Mouse (Mus musculus) heart, postnatal 4 days (tissue): ENCODE data around the gene Tmem189. TPM values are rescaled to one million over a fixed set of nuclear protein-coding genes. Genes with fewer than 3 reads are reported as not detected.
A peak's percentile ranks its signal among the peaks of the same experiment; 100 is the strongest.

Source experiments
- DNase-seq: peaks from one replicate; pipeline ENCODE4 v3.0.0; 2021
- total RNA-seq, 2 experiments: library from RNA; stranded (reverse); gene quantifications; 2 replicates each; pipeline ENCODE4 v1.2.3; 2021

The Tmem189 gene
- total RNA-seq, 2 experiments from 2014 or later = 41.1 to 41.6 TPM

- DNase-seq = no peak
Measured at GRCm38 (mm10) chr2:167700018-167700417, 10.4 kb upstream of the Tmem189 start.

DNA sequence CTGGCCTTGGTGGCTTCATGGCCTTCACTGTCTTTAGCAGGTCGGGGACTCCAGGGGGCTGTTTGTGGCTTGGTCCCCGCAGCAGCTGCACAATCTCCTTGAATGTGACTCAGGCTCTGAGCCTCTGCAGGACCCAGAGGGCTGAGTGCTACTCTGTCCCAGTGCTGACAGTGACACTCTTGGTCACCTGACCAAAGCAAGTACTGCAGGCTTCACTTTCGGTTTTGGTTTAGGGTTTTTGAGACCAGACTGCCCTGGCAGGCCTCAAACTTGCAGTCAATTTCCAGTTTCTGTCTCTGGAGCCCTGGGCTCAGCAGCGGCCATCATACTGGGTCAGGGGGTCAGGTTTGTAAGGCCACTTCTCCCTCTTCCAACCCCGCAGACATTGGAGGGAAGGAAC lies 8.3 kb upstream of the Tmem189 start:
- peak; percentile 60 for DNase-seq

DNA sequence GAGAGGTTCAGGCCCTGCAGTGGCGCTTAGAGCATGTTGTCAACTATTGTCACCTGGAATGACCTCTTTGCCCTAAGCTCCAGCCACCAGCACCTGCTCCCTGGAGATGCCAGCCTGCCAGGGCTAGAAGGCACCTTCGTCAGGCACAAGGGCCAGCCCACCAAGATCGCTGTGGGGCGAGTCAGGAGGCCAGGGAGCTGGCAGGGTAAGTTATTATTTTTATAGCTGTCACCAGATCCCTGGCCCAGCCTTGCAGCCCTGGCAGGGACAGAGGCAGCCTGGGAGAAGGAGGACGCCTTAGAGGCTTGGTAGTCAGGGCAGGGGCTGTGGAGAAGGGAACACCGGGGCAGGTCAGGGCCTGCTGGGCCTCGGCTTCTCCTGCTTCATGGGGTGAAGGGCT lies 6.5 kb upstream of the Tmem189 start:
- DNase-seq = peak; percentile 52

DNA sequence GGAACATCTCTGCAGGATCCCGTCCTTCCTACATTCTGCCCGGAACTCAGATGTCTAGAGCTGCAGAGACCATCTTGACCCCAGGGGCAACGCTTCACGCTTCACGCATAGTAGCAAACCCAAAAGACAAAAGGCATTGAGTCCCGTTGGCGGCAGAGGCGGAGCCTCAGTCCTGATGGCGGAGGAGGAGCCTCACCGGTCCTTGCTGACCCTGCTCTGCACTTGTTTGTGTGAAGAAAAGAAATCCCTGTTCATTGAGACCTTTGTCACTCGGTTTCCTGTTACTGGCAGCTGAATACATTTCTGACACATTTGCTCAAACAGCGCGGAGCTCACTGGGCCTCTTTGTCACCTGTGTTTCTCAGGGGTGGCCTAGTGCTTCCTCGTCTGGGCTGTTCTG lies 5.9 kb upstream of the Tmem189 start:
- DNase-seq = no peak

DNA sequence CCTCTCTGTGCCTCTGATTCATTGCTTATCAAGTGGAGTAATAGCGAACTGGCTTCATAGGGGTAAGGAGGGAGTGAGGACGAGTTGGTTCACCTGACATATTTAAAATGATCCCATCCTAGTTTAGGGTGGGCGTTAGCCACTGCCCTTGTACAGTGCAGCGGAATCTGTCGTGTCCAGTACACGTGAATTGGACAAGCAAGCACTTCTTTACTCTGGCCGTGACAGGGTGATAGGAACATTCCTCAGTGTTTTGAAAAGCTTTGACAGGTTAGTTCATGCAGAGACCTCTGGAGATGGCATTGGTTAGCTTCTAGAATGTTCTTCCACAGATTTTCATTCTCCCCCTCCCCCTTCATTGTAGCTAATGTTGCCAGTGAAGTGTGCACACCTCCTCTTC lies 5.3 kb upstream of the Tmem189 start:
- no peak for DNase-seq

GRCm38 (mm10) chr2:167694244-167694643 lies 4.6 kb upstream of the Tmem189 start:
- DNase-seq = no peak

- DNase-seq = no peak
Measured at GRCm38 (mm10) chr2:167693540-167693939, 3.9 kb upstream of the Tmem189 start.

DNA sequence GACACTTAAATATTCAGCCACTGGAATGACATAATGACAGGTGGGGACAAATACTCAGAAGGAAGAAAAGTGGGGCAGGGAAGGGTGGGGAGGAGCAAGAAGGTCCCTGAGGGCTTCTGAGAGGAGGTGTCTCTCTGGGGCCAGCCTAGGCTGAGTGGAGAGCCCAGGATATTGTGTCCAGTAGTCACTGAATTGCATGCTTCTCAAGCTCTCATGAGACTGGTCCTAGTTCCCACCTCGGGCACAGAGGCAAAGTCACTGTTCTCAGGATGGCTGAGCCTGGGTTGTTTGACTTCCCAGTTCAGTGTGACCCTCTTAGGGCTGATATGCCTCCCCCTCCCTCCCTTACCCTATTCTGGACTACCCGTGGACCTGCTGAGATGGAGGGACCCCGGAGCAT lies 3.2 kb upstream of the Tmem189 start:
- DNase-seq = no peak

DNA sequence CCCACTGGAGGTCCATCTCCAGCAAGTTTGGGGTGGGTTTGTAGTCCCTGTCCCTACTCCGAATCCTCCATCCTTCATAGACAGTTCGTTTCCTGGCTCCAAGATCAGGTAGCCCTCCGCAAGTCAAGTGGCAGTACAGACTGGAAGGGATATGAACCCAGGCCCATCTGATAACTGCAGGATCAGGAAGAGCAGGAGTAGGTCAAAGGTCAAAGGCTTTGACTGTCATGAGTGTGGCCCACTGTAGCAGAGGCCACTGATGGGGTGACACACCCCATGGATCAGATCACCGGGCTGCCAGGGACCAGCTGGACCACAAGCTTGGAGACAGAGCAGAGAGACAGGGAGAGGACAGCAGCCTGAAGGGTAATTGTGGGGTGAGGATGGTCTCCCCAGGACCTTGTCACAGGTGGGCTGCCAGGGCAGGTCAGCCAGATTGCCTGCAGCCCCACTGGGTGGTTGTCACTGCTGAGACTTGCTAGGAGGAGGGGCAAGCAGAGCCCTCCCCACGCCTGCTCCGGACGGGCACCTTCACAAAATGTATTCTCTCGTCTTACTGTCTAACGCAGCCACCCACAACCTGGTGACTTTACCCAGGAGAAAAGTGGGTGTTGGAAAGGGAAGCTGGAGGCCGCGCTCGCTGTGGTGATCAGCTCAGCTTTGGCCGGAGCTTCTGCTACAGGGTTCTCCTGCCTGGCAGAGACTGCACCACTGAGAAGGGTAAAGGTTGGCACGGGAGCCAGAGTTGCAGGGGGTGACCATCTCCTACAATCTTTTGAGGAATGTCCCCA lies 2.4 kb upstream of the Tmem189 start:
- DNase-seq = no peak

- no peak for DNase-seq
Measured at GRCm38 (mm10) chr2:167691410-167691809, 1.8 kb upstream of the Tmem189 start.

DNA sequence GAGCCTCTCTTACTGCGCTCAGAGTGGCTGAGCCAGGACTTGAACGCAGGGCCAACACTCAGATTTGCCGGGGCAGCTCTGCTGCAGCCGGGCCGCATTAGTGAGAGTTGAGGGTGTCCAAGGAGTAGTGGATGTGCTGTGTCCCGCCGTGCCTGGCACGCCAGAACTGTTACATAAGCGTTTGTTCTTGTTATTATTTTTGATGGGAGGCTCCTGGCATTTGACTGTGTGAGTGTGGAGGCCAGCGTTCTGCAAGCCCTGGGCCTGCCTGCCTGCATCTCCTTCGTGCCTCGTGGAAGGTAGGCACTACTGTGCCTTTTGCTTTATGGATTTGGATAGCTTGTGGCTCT lies 1.3 kb upstream of the Tmem189 start:
- no peak for DNase-seq

DNA sequence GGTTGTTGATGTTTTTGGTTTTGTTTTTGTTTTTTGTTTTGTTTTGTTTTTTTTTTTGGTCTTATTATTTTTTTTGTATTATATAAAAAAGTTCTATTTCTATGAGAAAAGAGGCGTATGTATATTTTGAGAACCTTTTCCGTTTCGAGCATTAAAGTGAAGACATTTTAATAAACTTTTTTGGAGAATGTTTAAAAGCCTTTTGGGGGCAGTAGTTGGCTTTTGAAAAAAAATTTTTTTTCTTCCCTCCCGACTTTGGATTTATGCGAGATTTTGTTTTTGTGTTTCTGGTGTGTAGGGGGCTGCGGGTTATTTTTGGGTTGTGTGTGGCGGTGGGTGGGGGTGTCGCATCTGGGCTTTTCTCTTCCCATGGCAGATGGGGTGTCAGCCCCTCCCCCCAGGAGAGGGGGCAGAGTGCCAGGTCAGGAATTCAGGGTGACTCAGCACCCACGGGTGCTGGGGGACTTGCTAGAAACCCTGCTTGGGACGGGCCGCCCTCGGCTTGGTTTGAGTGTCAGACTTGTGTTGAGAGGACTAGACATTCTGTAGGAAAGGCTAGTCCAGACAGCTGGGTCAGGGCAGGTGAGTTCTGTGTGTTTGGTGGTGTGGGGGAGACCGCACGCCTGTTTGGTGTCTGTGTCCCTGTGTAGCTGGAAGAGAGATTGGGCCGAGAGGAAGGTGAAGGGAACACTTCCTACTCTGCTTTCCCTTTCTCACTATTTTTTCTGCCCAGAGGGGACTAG lies 768 bp upstream of the Tmem189 start:
- peak; percentile 56 for DNase-seq

GRCm38 (mm10) chr2:167688498-167689451 lies 847 bp downstream of the Tmem189 start, which contains the start of gene Cebpb:
Gene Cebpb, plus strand, starts transcription at chr2:167688915.
- peak; percentile 87 for DNase-seq

GRCm38 (mm10) chr2:167688126-167688497 lies 1.5 kb downstream of the Tmem189 start:
- DNase-seq = no peak

GRCm38 (mm10) chr2:167687651-167688101 lies 1.9 kb downstream of the Tmem189 start:
- no peak for DNase-seq

- no peak for DNase-seq
Measured at GRCm38 (mm10) chr2:167687250-167687586, 2.4 kb downstream of the Tmem189 start.

DNA sequence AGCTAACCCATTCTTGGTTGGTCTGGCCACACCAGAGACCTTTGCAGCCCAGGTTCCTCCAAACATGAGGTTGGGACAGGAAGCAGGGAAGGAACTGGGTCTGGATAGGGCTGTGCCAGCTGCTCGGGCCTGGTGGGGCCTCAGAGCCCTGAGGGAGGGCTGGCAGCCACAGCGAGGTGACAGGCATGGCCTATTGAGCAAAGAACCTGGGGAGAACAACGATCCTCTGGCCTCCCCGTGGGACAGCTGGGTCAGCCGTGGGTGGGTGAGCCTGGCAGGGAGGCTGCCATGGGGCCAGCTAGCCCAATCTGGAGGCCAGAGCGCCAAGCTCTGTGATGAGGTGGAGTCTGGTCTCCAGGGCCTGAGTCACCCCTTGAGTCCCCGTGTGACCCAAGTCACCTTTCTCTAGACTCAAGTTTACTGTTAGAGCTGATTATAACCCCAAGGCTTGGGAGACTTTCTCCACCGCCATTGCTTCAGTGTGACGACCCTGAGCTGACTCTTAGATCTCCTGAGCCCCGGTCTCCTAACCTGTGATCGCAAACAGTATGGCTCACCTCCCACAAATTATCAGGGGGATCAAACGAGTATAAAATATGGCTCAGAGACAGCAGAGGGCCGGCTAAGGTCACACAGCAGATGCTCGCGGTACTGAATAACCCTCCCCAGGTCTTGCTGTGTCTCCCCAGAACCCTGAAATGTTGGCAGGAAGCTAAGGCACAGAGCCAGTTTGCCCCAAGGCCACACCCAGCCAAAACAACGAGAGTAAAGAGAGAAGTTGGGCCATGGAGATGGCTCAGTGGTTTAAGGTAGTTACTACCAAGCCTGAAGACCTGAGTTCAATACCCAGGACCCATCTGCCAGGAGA lies 3.0 kb downstream of the Tmem189 start:
- DNase-seq = no peak

DNA sequence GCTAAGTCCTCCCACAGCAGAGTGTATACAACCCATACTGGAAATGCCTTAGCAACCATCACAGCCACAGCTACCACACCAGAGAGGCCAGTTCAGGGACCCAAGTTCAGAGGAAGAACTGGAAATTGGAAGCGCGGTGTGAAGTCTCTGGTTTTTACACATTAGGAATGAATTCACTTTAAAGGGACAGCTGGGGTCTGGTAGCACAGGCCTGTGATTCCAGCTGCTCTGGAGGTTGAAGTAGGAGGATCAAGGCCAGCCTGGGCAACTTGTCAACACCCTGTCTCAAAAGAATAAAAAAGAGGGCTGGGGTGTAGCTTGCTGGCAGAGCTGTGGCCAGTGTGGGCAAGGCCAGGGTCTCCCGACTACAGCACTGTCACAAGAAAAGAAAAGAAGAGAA lies 3.8 kb downstream of the Tmem189 start:
- DNase-seq = no peak

DNA sequence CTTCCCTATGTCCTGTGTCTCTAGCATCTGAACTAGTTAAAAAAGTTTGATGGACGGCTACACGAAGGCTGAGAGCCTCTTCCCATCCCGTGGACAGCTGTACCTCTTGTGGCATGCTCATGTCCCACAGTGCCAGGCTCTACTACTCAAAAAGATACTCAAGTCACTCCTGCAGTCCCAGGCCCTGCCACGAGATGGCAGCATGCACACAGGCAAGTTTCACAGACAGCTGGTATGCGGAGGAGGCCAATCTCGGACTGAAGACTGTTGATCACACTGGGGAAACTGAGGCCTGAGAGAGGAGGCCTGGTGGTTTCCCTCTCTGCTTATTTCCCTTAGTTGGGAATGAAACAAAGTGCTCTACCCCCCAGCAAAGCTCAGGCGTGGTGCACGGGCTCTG lies 4.5 kb downstream of the Tmem189 start:
- DNase-seq = peak; percentile 97

GRCm38 (mm10) chr2:167683721-167684120 lies 5.9 kb downstream of the Tmem189 start:
- DNase-seq = no peak

DNA sequence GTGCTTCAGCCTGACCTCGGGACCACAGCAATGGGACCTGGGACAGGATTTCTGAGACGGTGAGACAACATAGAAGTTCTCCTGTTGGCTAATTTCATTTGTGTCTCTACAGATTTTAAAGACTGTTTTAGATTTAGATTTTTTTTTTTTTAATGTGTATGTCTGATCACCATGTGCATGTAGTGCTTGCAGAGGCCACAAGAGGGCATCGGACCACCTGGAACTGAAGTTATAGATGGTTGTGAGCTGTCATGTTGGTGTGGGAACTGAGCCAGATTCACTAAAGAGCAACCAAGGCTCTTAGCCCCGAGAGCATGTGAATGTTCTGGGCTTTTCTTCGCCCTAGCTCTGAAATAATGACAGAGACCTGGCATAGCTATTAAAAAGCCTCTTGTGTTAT lies 9.0 kb downstream of the Tmem189 start:
- peak; percentile 73 for DNase-seq

DNA sequence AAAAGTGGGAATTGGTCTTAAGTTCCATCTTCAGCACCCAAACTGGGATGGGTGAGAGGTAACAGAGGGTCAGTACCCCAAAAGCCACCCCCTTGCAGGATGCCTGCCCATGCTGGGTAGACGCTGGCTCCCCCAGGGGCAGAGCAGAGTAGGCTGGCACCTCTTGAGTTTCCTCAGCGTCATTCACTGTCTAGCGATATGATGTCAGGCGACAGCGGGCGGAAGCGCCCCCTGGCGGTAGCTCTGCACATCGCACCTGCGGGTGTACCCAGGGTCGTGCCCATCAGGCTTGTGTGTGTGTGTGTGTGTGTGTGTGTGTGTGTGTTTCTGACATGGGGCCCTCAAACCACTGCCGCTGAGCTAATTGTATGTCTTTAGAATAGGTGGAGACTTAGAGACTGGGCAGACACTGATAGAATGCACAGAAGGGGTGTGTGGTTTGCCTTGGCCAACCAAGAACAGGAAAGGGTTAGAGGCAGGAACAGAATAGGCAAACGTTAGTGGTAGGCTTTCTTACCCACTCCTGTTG lies 9.7 kb downstream of the Tmem189 start:
- DNase-seq = peak; percentile 93
